Mouse (Mus musculus) small intestine, adult 2 months (tissue): Measurements from ENCODE around the gene Srgap2.

Experiments used
- CTCF ChIP-seq: fragments of 200-500 bp; IDR thresholded peaks from 2 replicates; pipeline ENCODE4 v1.5.1; 2012; ENCODE audit warnings: low read depth, mild to moderate bottlenecking, control low read depth, inconsistent platforms, low read length, moderate library complexity, mixed read lengths; ENCODE audit not compliant: insufficient replicate concordance, insufficient read length; ENCODE audit errors: extremely low read depth
- POLR2A ChIP-seq: fragments of 200-500 bp; IDR thresholded peaks from 2 replicates; pipeline ENCODE4 v1.6.1; 2012; ENCODE audit warnings: low read depth, mild to moderate bottlenecking, control low read depth, inconsistent platforms, low read length, moderate library complexity

DNA sequence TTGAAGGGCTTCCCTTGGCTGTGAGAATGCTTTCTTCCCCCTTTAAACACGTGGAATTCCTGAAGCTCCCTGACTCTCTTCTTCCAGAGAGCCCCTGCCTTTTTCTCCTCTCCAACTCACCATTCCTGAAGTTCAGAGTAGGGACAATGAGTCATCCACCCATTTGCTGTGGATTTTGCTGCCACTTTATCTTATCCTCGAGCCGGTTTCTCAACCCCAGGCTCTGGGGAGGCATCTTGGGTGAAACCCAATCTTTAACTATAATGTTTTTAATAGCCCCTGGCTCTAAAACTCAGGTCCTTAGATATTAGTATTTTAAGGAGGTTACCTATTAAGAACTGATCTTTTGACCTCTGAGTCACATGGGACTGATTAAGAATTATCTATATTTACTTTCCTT, 14.3 kb upstream of the Srgap2 start:
- TF ChIP-seq POLR2A (no peak), CTCF (no peak)
